Mouse (Mus musculus): ENCODE data around the gene Elf4.

DNA sequence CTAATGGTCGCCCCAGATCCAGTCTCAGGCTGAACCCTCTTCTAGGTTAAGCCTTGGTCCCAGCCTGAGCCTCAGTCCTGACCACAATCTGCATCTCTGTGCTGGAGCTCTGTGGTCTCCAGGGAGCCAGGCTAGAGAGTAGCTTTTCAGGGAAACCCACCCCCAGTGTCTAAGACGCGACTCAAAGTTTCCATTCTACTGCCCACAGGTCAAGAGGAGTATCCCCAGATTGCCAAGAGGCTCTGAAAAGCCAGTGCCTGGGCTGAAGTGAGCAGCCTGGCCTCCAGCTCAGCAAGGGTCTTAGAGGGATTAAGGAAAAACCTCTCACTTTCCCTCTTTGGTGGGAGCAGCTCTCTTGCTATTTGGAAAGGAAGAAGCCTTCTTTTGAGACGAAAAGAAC, 635 bp downstream of the Elf4 start:
- TF ChIP-seq POLR2A (IDR thresholded peaks at IDR 0.05; ENCODE audit: low read depth, low read length) (no peak), CTCF (IDR thresholded peaks at IDR 0.05; ENCODE audit: extremely low read depth, insufficient read length, insufficient replicate concordance, low read depth, low read length) (no peak)

Data from small intestine, adult 2 months (tissue).